Mouse (Mus musculus): ENCODE measurements around the gene Nxpe5. TPM values are rescaled to one million over a fixed set of nuclear protein-coding genes. Genes with fewer than 3 reads are reported as not detected.

Nxpe5 gene
- polyA plus RNA-seq, 1 experiment = 0.61 TPM

DNA sequence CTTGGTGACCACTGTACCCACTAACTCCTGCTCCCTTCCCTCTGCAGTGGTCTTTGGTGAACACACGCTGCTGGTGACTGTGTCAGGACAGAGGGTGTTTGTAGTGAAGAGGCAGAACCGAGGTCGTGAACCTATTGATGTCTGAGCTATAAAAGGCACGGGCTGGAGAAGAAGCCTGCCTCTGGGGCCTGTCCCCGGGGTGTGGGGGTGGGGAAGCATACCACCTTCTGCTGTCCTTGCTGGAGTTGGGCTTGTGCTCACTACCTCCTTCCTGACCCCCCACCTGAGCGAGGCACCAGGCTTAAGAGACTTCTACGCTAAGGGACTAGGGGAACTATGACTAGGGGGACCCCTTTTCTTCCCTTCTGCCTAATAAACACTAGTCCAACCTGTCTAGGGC is 33.3 kb downstream of the Nxpe5 start:
- TF ChIP-seq CTCF (IDR thresholded peaks at IDR 0.05; ENCODE audit: extremely low read depth, insufficient read length, insufficient replicate concordance, low read depth, low read length) (no peak), POLR2A (IDR thresholded peaks at IDR 0.05; ENCODE audit: low read depth, low read length) (no peak)
- Histone ChIP-seq H3K27me3 (ENCODE audit: control insufficient read depth, insufficient read depth, low read length) (no peaks in the 10 kb centered on the region), H3K36me3 (ENCODE audit: control insufficient read depth, insufficient read depth, low read length) (peaks cover 35% of the 10 kb centered on the region), H3K4me3 (ENCODE audit: low read depth, low read length) (no peak overlapping the region), H3K27ac (ENCODE audit: insufficient read depth, low read depth, low read length) (no peak overlapping the region), H3K4me1 (ENCODE audit: control insufficient read depth, insufficient read depth, insufficient read length, low read length) (peaks cover 13% of the 10 kb centered on the region)
- WGBS = 61% methylated on average over 7 of the region's 7 CpGs

DNA sequence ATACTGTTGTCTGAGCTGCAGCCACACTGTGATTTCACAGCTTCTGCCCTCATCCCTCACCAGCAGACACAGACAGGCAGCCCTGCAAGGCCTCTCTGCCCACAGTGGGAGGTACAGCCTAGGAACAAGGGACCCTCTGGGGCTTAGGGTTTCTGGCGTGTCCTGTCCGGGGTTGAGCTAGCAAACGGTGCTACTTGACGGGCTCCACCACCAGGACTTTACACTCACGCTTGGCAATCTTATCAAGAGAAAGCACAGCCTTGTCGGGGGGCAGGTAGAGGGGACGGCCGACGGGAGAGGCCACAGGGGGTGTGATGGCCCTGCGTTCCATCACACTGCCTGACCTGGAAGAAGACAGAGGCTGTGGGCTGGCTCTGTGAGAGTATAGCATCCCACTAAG is 34.4 kb downstream of the Nxpe5 start:
- Histone ChIP-seq H3K4me1 (ENCODE audit: control insufficient read depth, insufficient read depth, insufficient read length, low read length) (peaks cover 14% of the 10 kb centered on the region), H3K36me3 (ENCODE audit: control insufficient read depth, insufficient read depth, low read length) (peaks cover 35% of the 10 kb centered on the region), H3K27ac (ENCODE audit: insufficient read depth, low read depth, low read length) (no peak overlapping the region), H3K4me3 (ENCODE audit: low read depth, low read length) (no peak overlapping the region), H3K27me3 (ENCODE audit: control insufficient read depth, insufficient read depth, low read length) (no peaks in the 10 kb centered on the region)
- TF ChIP-seq CTCF (IDR thresholded peaks at IDR 0.05; ENCODE audit: extremely low read depth, insufficient read length, insufficient replicate concordance, low read depth, low read length) (no peak), POLR2A (IDR thresholded peaks at IDR 0.05; ENCODE audit: low read depth, low read length) (no peak)
- 86% methylated on average over 10 of the region's 10 CpGs for WGBS

DNA sequence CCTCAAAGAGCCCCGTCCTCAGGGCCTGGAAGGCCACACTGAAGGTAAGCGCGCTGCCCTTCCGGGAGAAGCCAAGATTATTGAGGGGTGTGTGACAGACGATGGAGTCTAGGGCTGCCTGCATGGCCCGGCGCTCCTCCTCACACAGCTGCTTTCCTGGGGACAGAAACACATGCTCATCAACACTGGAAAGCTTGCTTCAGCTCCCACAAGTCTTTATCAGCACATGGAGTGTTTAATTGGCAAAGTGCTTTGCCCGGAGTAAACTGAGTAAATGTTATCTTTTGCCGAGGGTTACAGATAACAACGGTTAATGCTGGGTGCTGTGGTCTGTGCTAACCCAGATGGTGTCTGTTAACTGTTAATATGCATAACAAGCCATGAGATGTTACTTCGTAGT is 35.1 kb downstream of the Nxpe5 start:
- Histone ChIP-seq H3K27me3 (ENCODE audit: control insufficient read depth, insufficient read depth, low read length) (no peaks in the 10 kb centered on the region), H3K36me3 (ENCODE audit: control insufficient read depth, insufficient read depth, low read length) (peaks cover 35% of the 10 kb centered on the region), H3K27ac (ENCODE audit: insufficient read depth, low read depth, low read length) (no peak overlapping the region), H3K4me3 (ENCODE audit: low read depth, low read length) (no peak overlapping the region), H3K4me1 (ENCODE audit: control insufficient read depth, insufficient read depth, insufficient read length, low read length) (peaks cover 14% of the 10 kb centered on the region)
- TF ChIP-seq POLR2A (IDR thresholded peaks at IDR 0.05; ENCODE audit: low read depth, low read length) (no peak), CTCF (IDR thresholded peaks at IDR 0.05; ENCODE audit: extremely low read depth, insufficient read length, insufficient replicate concordance, low read depth, low read length) (no peak)
- 59% methylated on average over 11 of the region's 11 CpGs for WGBS

DNA sequence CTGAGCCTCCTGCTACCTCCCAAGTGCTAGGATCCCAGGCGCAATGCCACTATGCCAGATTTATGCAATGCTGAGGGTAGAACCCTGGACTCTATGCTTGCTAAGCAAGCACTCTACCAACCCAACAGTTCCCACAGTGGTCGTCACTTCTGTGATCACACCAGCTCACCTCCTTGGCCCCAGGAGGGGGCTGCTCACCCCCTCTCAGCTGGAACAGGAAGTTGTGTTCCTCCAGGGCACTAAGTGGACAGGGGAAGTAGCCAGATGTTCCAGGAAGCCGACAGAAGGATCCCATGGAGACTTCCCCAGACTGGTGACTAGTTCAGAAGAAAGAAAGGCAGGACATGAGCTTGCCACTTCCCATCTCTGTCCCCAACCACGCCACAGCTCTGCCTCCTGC is 36.3 kb downstream of the Nxpe5 start:
- Histone ChIP-seq H3K4me3 (ENCODE audit: low read depth, low read length) (peak overlapping the region; percentile 94; the same call in 1 of the 2 replicates), H3K36me3 (ENCODE audit: control insufficient read depth, insufficient read depth, low read length) (peaks cover 35% of the 10 kb centered on the region), H3K27me3 (ENCODE audit: control insufficient read depth, insufficient read depth, low read length) (no peaks in the 10 kb centered on the region), H3K27ac (ENCODE audit: insufficient read depth, low read depth, low read length) (no peak overlapping the region; the same call in 1 of the 2 replicates), H3K4me1 (ENCODE audit: control insufficient read depth, insufficient read depth, insufficient read length, low read length) (peaks cover 12% of the 10 kb centered on the region; the same call in 1 of the 2 replicates)
- 76% methylated on average over 4 of the region's 4 CpGs for WGBS
- TF ChIP-seq CTCF (IDR thresholded peaks at IDR 0.05; ENCODE audit: extremely low read depth, insufficient read length, insufficient replicate concordance, low read depth, low read length) = no peak

DNA sequence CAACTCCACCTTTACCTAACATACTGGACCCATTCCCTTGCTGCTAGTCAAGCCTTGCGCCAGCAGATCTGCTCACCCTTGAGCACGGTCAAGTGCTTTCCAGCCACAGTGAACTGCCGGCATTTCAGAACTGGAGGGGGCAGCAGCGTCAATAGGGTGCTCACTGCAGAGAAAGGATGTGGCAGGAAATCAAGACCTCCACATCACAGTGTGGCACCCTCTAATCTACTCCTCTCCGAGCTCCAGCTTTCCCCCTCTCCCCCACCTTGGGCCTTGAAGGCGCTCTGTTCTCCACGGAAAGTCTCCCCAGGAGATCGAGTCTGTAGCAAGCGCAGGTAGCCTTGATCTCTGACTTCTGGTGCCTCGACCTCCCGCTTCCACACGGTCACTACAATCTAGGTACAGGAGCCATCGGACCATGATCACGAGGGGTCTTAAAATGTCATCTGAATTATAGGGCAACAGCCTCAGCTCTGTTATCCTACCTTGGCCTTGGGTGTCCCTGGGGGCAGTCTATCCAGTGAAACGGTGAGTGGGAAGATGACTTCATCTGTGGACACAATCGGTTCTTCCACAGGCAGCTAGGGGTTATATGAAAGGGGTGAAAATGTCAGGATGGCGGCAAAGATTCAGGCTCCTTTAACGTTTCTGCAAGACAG is 37.0 kb downstream of the Nxpe5 start:
- Histone ChIP-seq H3K4me3 (ENCODE audit: low read depth, low read length) (peak overlapping the region; percentile 94), H3K27ac (ENCODE audit: insufficient read depth, low read depth, low read length) (no peak overlapping the region; the same call in 1 of the 2 replicates), H3K27me3 (ENCODE audit: control insufficient read depth, insufficient read depth, low read length) (no peaks in the 10 kb centered on the region), H3K36me3 (ENCODE audit: control insufficient read depth, insufficient read depth, low read length) (peaks cover 33% of the 10 kb centered on the region), H3K4me1 (ENCODE audit: control insufficient read depth, insufficient read depth, insufficient read length, low read length) (peaks cover 9% of the 10 kb centered on the region; the same call in 1 of the 2 replicates)
- WGBS = 64% methylated on average over 18 of the region's 18 CpGs
- no peak for TF ChIP-seq CTCF (IDR thresholded peaks at IDR 0.05; ENCODE audit: extremely low read depth, insufficient read length, insufficient replicate concordance, low read depth, low read length)
- TF ChIP-seq POLR2A (IDR thresholded peaks at IDR 0.05; ENCODE audit: low read depth, low read length) = no peak

DNA sequence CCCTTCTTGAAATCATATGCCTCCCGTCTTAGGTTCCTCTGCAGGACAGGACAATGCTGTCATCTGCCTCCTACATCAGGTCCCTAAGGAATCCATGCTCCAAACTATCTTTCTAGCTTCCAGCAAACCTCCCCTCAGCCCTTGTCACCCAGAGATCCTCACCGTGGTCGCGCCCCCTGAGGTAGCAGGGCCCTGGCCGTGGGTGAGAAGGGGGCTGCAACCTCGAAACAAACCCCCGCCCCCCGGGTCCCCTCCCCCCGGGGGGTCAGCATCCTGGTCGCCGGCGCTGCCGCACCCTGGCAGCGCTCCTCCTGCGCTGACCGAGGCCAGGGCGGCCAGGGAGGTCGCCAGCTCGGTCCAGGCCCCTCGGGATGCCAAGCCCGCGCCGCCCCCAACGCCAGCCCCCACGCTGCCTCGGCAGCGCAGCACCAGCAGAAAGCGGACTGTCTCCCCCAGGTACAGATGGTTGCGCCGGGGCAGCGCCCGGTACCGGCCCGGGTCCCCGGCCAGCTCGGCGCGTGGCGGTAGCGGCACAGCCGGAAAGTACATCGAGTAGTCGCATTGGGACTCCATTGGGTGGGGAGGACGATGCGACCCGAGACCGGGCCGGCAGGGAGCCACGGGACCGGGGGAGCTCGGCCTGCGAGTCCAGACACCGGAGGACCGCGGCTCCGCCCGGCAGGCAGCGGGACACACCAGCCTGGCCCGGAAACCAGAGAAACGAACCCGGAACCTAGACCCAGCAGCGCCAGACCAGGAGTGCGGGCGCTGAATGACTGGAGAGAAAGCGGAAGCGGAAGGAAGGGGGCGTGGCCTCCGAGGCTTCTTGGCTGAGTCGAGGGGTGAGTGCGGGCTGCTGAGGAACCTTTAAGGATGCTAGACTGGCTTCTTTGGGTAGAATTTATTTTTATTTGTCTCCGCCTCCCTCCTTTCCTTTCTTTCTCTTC is 37.8 kb downstream of the Nxpe5 start, which contains the start of gene BC037034:
BC037034 (minus strand) TSS at position 774 of the 947 bp plus-strand sequence.
- Histone ChIP-seq H3K27me3 (ENCODE audit: control insufficient read depth, insufficient read depth, low read length) (no peaks in the 10 kb centered on the region), H3K4me3 (ENCODE audit: low read depth, low read length) (peak within 1 kb of the TSS; percentile 94), H3K36me3 (ENCODE audit: control insufficient read depth, insufficient read depth, low read length) (peaks cover 32% of the 10 kb centered on the region), H3K4me1 (ENCODE audit: control insufficient read depth, insufficient read depth, insufficient read length, low read length) (peaks cover 9% of the 10 kb centered on the region; the same call in 1 of the 2 replicates), H3K27ac (ENCODE audit: insufficient read depth, low read depth, low read length) (peak within 1 kb of the TSS; percentile 67)
- no peak for TF ChIP-seq CTCF (IDR thresholded peaks at IDR 0.05; ENCODE audit: extremely low read depth, insufficient read length, insufficient replicate concordance, low read depth, low read length)
- TF ChIP-seq POLR2A (IDR thresholded peaks at IDR 0.05; ENCODE audit: low read depth, low read length) = peak; percentile 92
- 1% methylated on average over 70 of the region's 71 CpGs for WGBS

DNA sequence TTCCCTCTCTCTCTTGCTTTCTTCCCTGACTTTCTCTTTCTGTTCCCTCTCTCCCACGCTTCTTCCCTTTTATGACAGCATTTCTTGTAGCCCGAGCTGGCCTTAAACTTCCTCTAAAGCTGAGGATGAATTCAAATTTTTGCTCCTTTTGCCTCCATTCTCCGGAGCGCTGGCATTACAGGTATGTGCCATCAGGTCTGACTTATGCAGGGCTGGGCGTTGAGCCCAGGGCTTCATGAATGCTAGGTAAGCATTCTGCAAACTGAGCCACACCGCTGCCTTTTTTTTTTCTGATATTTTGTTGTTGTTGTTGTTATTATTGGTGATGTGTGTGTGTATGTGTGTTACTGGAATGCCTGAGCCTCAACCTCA is 38.5 kb downstream of the Nxpe5 start:
- 9% methylated on average over 6 of the region's 6 CpGs for WGBS
- Histone ChIP-seq H3K4me3 (ENCODE audit: low read depth, low read length) (peak overlapping the region; percentile 94), H3K36me3 (ENCODE audit: control insufficient read depth, insufficient read depth, low read length) (peaks cover 26% of the 10 kb centered on the region), H3K27ac (ENCODE audit: insufficient read depth, low read depth, low read length) (0 out of 2 replicates have a peak overlapping the region, but pooled peaks have one; percentile 18), H3K4me1 (ENCODE audit: control insufficient read depth, insufficient read depth, insufficient read length, low read length) (peaks cover 9% of the 10 kb centered on the region; the same call in 1 of the 2 replicates), H3K27me3 (ENCODE audit: control insufficient read depth, insufficient read depth, low read length) (no peaks in the 10 kb centered on the region)
- no peak for TF ChIP-seq POLR2A (IDR thresholded peaks at IDR 0.05; ENCODE audit: low read depth, low read length)
- no peak for TF ChIP-seq CTCF (IDR thresholded peaks at IDR 0.05; ENCODE audit: extremely low read depth, insufficient read length, insufficient replicate concordance, low read depth, low read length)

Measured in small intestine, adult 2 months (tissue).